Mouse (Mus musculus): Measurements from ENCODE around the gene S100a3. TPM values are rescaled to one million over a fixed set of nuclear protein-coding genes. Genes with fewer than 3 reads are reported as not detected.

S100a3 gene
- polyA plus RNA-seq, 1 experiment from 2014 or later, result 1.9 TPM

DNA sequence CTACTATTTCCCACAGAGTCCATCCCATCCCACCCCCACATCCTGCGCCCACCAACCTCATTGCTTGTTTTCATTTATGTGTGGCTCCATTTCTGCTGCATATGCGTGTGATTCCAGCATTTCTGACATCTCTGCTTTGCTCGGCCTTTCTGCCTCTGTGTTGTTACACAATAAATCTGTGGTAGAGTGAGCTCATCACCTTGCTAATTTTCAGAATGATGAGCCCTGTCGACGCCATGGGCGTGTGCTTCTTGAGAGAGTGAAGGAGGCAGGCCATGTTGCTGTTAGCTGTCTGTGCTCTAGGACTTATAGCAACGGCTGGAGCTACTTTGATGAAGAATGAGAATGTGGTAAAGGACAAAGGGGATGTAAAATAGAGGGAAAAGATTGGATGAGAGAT is 80.6 kb downstream of the S100a3 start:
- no peak for ATAC-seq (ENCODE audit: low read depth)
- 87% methylated on average over 7 of the region's 7 CpGs for WGBS
- Histone ChIP-seq H3K27me3 (no peaks in the 10 kb centered on the region), H3K36me3 (no peaks in the 10 kb centered on the region), H3K27ac (replicated peaks) (no peak overlapping the region), H3K4me3 (no peak overlapping the region), H3K9me3 (no peaks in the 10 kb centered on the region), H3K4me1 (replicated peaks) (no peaks in the 10 kb centered on the region), H3K4me2 (no peak overlapping the region), H3K9ac (no peak overlapping the region)

DNA sequence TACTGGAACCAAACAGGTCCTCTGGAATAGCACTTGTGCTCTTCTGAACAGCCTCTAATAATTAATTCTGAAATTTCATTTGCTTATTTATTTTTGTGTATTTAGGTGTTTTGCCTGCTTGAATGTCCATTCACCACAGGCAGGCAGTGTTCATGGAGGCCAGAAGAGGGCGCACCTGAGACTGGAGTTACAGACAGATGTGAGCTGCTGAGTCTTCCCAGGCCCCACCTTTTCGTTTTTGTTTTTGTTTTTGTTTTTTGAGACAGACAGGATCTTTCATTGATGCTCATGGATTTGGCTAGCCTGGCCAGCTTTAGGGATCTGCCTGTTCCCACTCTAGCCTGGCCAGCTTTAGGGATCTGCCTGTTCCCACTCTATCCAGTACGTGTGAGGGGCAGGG is 83.8 kb downstream of the S100a3 start:
- Histone ChIP-seq H3K4me2 (no peak overlapping the region), H3K36me3 (no peaks in the 10 kb centered on the region), H3K27ac (replicated peaks) (no peak overlapping the region), H3K4me1 (replicated peaks) (no peaks in the 10 kb centered on the region), H3K4me3 (no peak overlapping the region), H3K9ac (no peak overlapping the region), H3K9me3 (no peaks in the 10 kb centered on the region), H3K27me3 (no peaks in the 10 kb centered on the region)
- WGBS, result 54% methylated on average over 3 of the region's 3 CpGs
- no peak for ATAC-seq (ENCODE audit: low read depth)

DNA sequence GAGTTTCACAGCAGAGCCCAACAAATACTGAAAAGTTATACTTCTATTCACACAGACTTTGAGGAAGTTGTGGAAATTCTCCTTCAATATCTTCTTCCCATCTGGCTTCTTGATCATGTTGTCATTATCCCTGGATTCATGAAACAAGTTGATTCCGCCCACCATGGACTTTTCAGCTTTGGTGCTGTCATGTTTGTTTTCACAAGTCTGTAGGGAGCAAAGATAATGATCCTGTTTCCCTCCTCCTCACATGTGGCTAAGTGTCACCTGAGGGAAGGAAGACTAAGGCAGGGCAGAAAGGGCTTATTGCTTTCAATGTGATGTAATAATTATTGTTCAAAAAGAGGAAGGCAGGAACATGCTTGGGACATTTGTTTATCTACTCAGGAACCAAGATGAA is 86.9 kb downstream of the S100a3 start:
- no peak overlapping the region for H3K27ac ChIP-seq (replicated peaks)
- H3K4me1 ChIP-seq (replicated peaks), result no peaks in the 10 kb centered on the region
- 82% methylated on average over 1 of the region's 1 CpGs for WGBS
- no peaks in the 10 kb centered on the region for H3K27me3 ChIP-seq
- H3K9ac ChIP-seq, result no peak overlapping the region
- no peak overlapping the region for H3K4me2 ChIP-seq
- H3K36me3 ChIP-seq, result no peaks in the 10 kb centered on the region
- H3K9me3 ChIP-seq, result no peaks in the 10 kb centered on the region
- no peak overlapping the region for H3K4me3 ChIP-seq
- ATAC-seq (ENCODE audit: low read depth), result no peak

DNA sequence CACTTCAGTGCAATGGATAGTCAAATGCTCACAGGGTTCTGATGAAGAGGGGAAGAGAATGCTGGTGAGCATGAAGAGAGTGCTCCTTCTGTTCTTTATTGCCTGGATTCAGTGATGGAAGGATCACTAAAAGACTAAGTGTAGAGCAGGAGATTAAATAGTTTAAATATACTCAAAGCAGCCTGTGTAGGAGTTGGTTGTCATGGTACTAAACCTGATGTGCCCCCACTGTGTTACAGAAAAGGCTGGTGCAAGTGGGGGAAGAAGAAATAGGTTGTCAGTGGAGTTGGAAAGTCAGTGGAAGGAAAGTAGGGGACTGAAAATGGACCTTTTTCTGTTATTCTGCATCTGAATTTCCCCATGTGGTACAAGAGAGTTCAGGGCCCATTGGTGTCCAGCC is 88.6 kb downstream of the S100a3 start:
- Histone ChIP-seq H3K9me3 (no peaks in the 10 kb centered on the region), H3K4me3 (no peak overlapping the region), H3K27me3 (no peaks in the 10 kb centered on the region), H3K9ac (no peak overlapping the region), H3K4me1 (replicated peaks) (no peaks in the 10 kb centered on the region), H3K4me2 (no peak overlapping the region), H3K36me3 (no peaks in the 10 kb centered on the region), H3K27ac (replicated peaks) (no peak overlapping the region)
- ATAC-seq (ENCODE audit: low read depth), result no peak

DNA sequence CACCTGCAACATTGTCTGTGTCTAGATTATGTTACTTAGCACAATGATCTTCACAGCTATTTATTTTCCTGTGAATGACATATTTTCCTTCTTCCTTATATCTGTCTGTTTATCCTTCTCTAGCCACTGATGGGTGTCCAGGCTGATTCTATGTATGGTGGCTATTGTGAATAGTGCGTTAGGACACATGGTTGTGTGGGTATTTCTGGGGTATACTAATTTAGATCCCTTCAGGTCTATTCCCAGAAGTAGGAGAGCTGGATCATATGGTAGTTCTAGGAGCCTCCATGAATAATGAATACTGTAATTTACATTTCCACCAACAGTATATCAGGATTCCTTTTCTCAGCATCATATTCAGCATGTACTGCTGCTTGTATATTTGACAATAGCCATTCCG is 89.5 kb downstream of the S100a3 start:
- no peak overlapping the region for H3K4me2 ChIP-seq
- H3K4me1 ChIP-seq (replicated peaks), result no peaks in the 10 kb centered on the region
- H3K27ac ChIP-seq (replicated peaks), result no peak overlapping the region
- no peak overlapping the region for H3K4me3 ChIP-seq
- WGBS, result 85% methylated on average over 2 of the region's 2 CpGs
- no peaks in the 10 kb centered on the region for H3K36me3 ChIP-seq
- no peaks in the 10 kb centered on the region for H3K9me3 ChIP-seq
- ATAC-seq (ENCODE audit: low read depth), result no peak
- H3K27me3 ChIP-seq, result no peaks in the 10 kb centered on the region
- H3K9ac ChIP-seq, result no peak overlapping the region

Other genes with a start within 250 kb of the S100a3 start
- 22.9 and 24.1 TPM in 2 replicates for gene Slc27a3, start 170.6 kb upstream of the S100a3 start, polyA plus RNA-seq (2015; fragmentation: Nextera tagmentation; extraction: Ambion mirVana)
- 29.3 and 30.8 TPM in 2 replicates for gene Ints3, start 127.0 kb upstream of the S100a3 start, polyA plus RNA-seq (2015; fragmentation: Nextera tagmentation; extraction: Ambion mirVana)
- gene Npr1, start 94.7 kb upstream of the S100a3 start, polyA plus RNA-seq (2015; fragmentation: Nextera tagmentation; extraction: Ambion mirVana), result 3.7 and 3.9 TPM in 2 replicates
- gene Ilf2, start 84.5 kb upstream of the S100a3 start, polyA plus RNA-seq (2015; fragmentation: Nextera tagmentation; extraction: Ambion mirVana), result 280 and 290 TPM in 2 replicates
- 98.2 and 103 TPM in 2 replicates for gene Snapin, start 69.5 kb upstream of the S100a3 start, polyA plus RNA-seq (2015; fragmentation: Nextera tagmentation; extraction: Ambion mirVana)
- gene Chtop, start 51.1 kb upstream of the S100a3 start, polyA plus RNA-seq (2015; fragmentation: Nextera tagmentation; extraction: Ambion mirVana), result 183 and 200 TPM in 2 replicates
- gene S100a1, start 46.2 kb upstream of the S100a3 start, polyA plus RNA-seq (2015; fragmentation: Nextera tagmentation; extraction: Ambion mirVana), result 9.0 and 13.0 TPM in 2 replicates
- gene S100a13, start 46.1 kb upstream of the S100a3 start, polyA plus RNA-seq (2015; fragmentation: Nextera tagmentation; extraction: Ambion mirVana), result 13.9 and 14.9 TPM in 2 replicates
- 0.81 TPM in 1 of 2 replicates, not detected in the other for gene S100a14, start 33.7 kb upstream of the S100a3 start, polyA plus RNA-seq (2015; fragmentation: Nextera tagmentation; extraction: Ambion mirVana)
- gene S100a16, start 23.3 kb upstream of the S100a3 start, polyA plus RNA-seq (2015; fragmentation: Nextera tagmentation; extraction: Ambion mirVana), result 31.5 and 37.5 TPM in 2 replicates
- gene S100a2, start 29.7 kb downstream of the S100a3 start, polyA plus RNA-seq (2015; fragmentation: Nextera tagmentation; extraction: Ambion mirVana), result not detected in 2 replicates
- gene Gm42674, start 41.3 kb downstream of the S100a3 start, polyA plus RNA-seq (2015; fragmentation: Nextera tagmentation; extraction: Ambion mirVana), result not detected in 2 replicates
- gene S100a4, start 43.2 kb downstream of the S100a3 start, polyA plus RNA-seq (2015; fragmentation: Nextera tagmentation; extraction: Ambion mirVana), result not detected in 2 replicates
- gene S100a5, start 47.9 kb downstream of the S100a3 start, polyA plus RNA-seq (2015; fragmentation: Nextera tagmentation; extraction: Ambion mirVana), result not detected in 2 replicates
- gene S100a6, start 52.3 kb downstream of the S100a3 start, polyA plus RNA-seq (2015; fragmentation: Nextera tagmentation; extraction: Ambion mirVana), result 28.2 and 28.4 TPM in 2 replicates
- not detected in 2 replicates for gene S100a7a, start 93.4 kb downstream of the S100a3 start, polyA plus RNA-seq (2015; fragmentation: Nextera tagmentation; extraction: Ambion mirVana)
- gene S100a8, start 108.4 kb downstream of the S100a3 start, polyA plus RNA-seq (2015; fragmentation: Nextera tagmentation; extraction: Ambion mirVana), result 13.5 and 16.1 TPM in 2 replicates
- gene S100a9, start 135.1 kb downstream of the S100a3 start, polyA plus RNA-seq (2015; fragmentation: Nextera tagmentation; extraction: Ambion mirVana), result 8.0 and 12.1 TPM in 2 replicates
- gene Pglyrp4, start 166.3 kb downstream of the S100a3 start, polyA plus RNA-seq (2015; fragmentation: Nextera tagmentation; extraction: Ambion mirVana), result not detected in 2 replicates
- gene Gm5849, start 217.3 kb downstream of the S100a3 start, polyA plus RNA-seq (2015; fragmentation: Nextera tagmentation; extraction: Ambion mirVana), result not detected in 2 replicates